Mouse (Mus musculus): ENCODE measurements around the gene Plekhb1.
A peak's percentile ranks its signal among the peaks of the same experiment; 100 is the strongest.

GRCm38 (mm10) chr7:100622277-100622676 is 39.9 kb downstream of the Plekhb1 start:
- TF ChIP-seq CTCF (IDR thresholded peaks at IDR 0.05; ENCODE audit: extremely low read depth, insufficient read depth, insufficient read length, insufficient replicate concordance) (peak; percentile 21; the same call in 1 of the 2 replicates), POLR2A (IDR thresholded peaks at IDR 0.05; ENCODE audit: low read depth, low read length) (no peak)

Data from spleen, adult 2 months (tissue).